8 mouse cellular contexts compared by ENCODE assay signal in genomic region chr13:68605689-68606126, GRCm38 (mm10). TPM values are rescaled to one million over a fixed set of nuclear protein-coding genes. Genes with fewer than 3 reads are reported as not detected.
DNase-seq lines count a peak whose midpoint lies in the region; ATAC-seq and TF ChIP-seq lines count a peak whose summit lies in the region.

No protein-coding gene starts in this region.

- peak overlapping the region; percentile 44 for H3K4me2 ChIP-seq in lung, embryonic 16.5 days (ENCODE audit: low read depth, low read length)

- peak overlapping the region; percentile 67 for H3K27ac ChIP-seq in heart, embryonic 10.5 days
- no peak overlapping the region for H3K27ac ChIP-seq in lung, embryonic 16.5 days (ENCODE audit: low read length)
- H3K27ac ChIP-seq in small intestine, adult 2 months (ENCODE audit: insufficient read depth, low read depth, low read length) = no peak overlapping the region

- no peaks in the 10 kb centered on the region for H3K36me3 ChIP-seq in heart, embryonic 10.5 days
- H3K36me3 ChIP-seq in lung, embryonic 16.5 days (ENCODE audit: control insufficient read depth, insufficient read depth, low read length) = no peaks in the 10 kb centered on the region
- no peaks in the 10 kb centered on the region for H3K36me3 ChIP-seq in small intestine, adult 2 months (ENCODE audit: control insufficient read depth, insufficient read depth, low read length)

- peak; percentile 14; the same call in 1 of the 2 replicates for ATAC-seq in frontal cortex, adult (ENCODE audit: low TSS enrichment)
- peak; percentile 80 for ATAC-seq in lung, embryonic 16.5 days (ENCODE audit: low read depth)

- H3K9me3 ChIP-seq in heart, embryonic 10.5 days = no peaks in the 10 kb centered on the region
- H3K9me3 ChIP-seq in lung, embryonic 16.5 days (ENCODE audit: control insufficient read depth, low read length) = no peaks in the 10 kb centered on the region

- no peak for DNase-seq in frontal cortex, postnatal 10 days (ENCODE audit: low spot score in 2 of 2)
- peak; percentile 20 for DNase-seq in cerebellum, postnatal 36 days
- DNase-seq in heart, embryonic 10.5 days (ENCODE audit: low spot score) = peak; percentile 85
- peak; percentile 61 for DNase-seq in kidney, adult 9 months
- no peak for DNase-seq in right cerebral cortex, adult 18-20 months

- H3K4me3 ChIP-seq in heart, embryonic 10.5 days = peak overlapping the region; percentile 51
- H3K4me3 ChIP-seq in lung, embryonic 16.5 days (ENCODE audit: low read length) = peak overlapping the region; percentile 33
- H3K4me3 ChIP-seq in small intestine, adult 2 months (ENCODE audit: low read depth, low read length) = peak overlapping the region; percentile 49

- WGBS in heart, embryonic 10.5 days = under 1% methylated on average over 11 of the region's 11 CpGs
- WGBS in lung, embryonic 16.5 days = 2% methylated on average over 11 of the region's 11 CpGs
- WGBS in small intestine, adult 2 months = 3% methylated on average over 11 of the region's 11 CpGs

- H3K27me3 ChIP-seq in heart, embryonic 10.5 days (ENCODE audit: insufficient read depth, poor library complexity, severe bottlenecking) = no peaks in the 10 kb centered on the region
- H3K27me3 ChIP-seq in lung, embryonic 16.5 days (ENCODE audit: control insufficient read depth, insufficient read depth, low read depth, low read length) = no peaks in the 10 kb centered on the region
- H3K27me3 ChIP-seq in small intestine, adult 2 months (ENCODE audit: control insufficient read depth, insufficient read depth, low read length) = no peaks in the 10 kb centered on the region

- peaks cover 18% of the 10 kb centered on the region; the same call in 1 of the 2 replicates for H3K4me1 ChIP-seq in heart, embryonic 10.5 days
- no peaks in the 10 kb centered on the region; the same call in 1 of the 2 replicates for H3K4me1 ChIP-seq in lung, embryonic 16.5 days (replicated peaks; ENCODE audit: control insufficient read depth, insufficient read depth, low read length)
- H3K4me1 ChIP-seq in small intestine, adult 2 months (ENCODE audit: control insufficient read depth, insufficient read depth, insufficient read length, low read length) = peaks cover 6% of the 10 kb centered on the region; the same call in 1 of the 2 replicates

- TF ChIP-seq CTCF in small intestine, adult 2 months (IDR thresholded peaks at IDR 0.05; ENCODE audit: extremely low read depth, insufficient read length, insufficient replicate concordance, low read depth, low read length) = no peak

- TF ChIP-seq POLR2A in small intestine, adult 2 months (IDR thresholded peaks at IDR 0.05; ENCODE audit: low read depth, low read length) = 0 out of 2 replicates have a peak, but pooled peaks have one; percentile 30

- peak overlapping the region; percentile 27; the same call in 1 of the 2 replicates for H3K9ac ChIP-seq in lung, embryonic 16.5 days (ENCODE audit: low read length)

RNA-seq across cellular contexts. Expression of gene 1700001L19Rik, which starts 8.5 kb away (rescaled TPM):
- polyA plus RNA-seq in heart, embryonic 10.5 days (2016; fragmentation: Nextera tagmentation; extraction: Ambion mirVana) = 0.28 and 0.39 TPM in 2 replicates
- 2.2 and 4.5 TPM in 2 replicates for polyA plus RNA-seq in lung, embryonic 16.5 days (2015; fragmentation: Nextera tagmentation; extraction: Ambion mirVana)
- not detected in 2 replicates for polyA plus RNA-seq in small intestine, adult 2 months (2012; rRNA removed)

RNA-seq across cellular contexts. Expression of gene Fastkd3, which starts 23.7 kb away (rescaled TPM):
- polyA plus RNA-seq in heart, embryonic 10.5 days (2016; fragmentation: Nextera tagmentation; extraction: Ambion mirVana) = 30.3 and 32.9 TPM in 2 replicates
- 33.4 and 38.9 TPM in 2 replicates for polyA plus RNA-seq in lung, embryonic 16.5 days (2015; fragmentation: Nextera tagmentation; extraction: Ambion mirVana)
- 2.2 and 3.3 TPM in 2 replicates for polyA plus RNA-seq in small intestine, adult 2 months (2012; rRNA removed)

RNA-seq across cellular contexts. Expression of gene Mtrr, which starts 23.8 kb away (rescaled TPM):
- 28.9 and 32.1 TPM in 2 replicates for polyA plus RNA-seq in heart, embryonic 10.5 days (2016; fragmentation: Nextera tagmentation; extraction: Ambion mirVana)
- 21.5 and 22.6 TPM in 2 replicates for polyA plus RNA-seq in lung, embryonic 16.5 days (2015; fragmentation: Nextera tagmentation; extraction: Ambion mirVana)
- 1.3 and 2.2 TPM in 2 replicates for polyA plus RNA-seq in small intestine, adult 2 months (2012; rRNA removed)

Comparison
In these comparisons a context has a peak if more than half of its experiments do, and no peak if none do; other contexts are left out.
1. DNase-seq: peak in cerebellum, postnatal 36 days (2 of 2), heart, embryonic 10.5 days (single experiment) and kidney, adult 9 months (single experiment); none in frontal cortex, postnatal 10 days (0 of 2) and right cerebral cortex, adult 18-20 months (single experiment).
2. Peak in every context shown above with its lines, with median percentiles within 50 percentile points of each other: H3K4me3 ChIP-seq.